Mouse (Mus musculus): ENCODE measurements around the gene Zfp691. TPM values are rescaled to one million over a fixed set of nuclear protein-coding genes. Genes with fewer than 3 reads are reported as not detected.

Gene Zfp691
- total RNA-seq, 2 experiments from 2014 or later = 6.2 to 8.1 TPM

DNA sequence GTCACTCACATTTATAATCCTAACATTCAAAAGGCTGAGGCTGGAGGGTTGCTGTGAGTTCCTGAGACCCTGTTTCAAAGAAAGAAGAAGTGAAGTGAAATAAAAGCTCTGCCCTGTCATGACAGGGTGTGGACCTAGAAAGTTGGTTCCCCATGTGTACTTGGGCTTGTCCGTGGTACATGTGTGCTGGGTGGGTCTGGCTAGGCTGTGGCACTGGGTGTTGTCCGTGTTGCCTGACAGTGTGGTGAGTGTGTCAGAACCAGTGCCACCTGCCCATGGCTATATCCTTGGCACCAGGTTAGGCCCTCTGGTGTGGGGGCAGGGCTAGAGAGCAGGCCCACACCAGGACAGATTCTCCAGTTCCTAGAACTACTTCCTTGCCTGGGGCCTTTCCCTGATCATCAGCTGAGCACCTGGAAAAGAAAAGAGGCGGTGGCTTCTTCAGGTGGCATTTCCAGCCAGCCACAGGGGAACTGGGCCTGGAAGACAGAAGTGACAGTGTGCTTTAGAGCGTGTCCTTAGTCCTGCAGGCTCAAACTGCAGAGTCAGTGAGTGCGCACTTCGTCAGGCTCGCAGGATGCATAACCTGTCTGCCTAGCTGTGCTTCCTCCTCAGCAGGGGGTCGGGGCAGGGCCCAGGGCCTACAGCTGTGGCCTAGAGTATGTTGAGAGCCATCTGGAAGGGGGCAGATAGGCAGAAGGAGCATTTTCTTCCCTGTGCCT lies 42.6 kb downstream of the Zfp691 start:
- intact Hi-C loops (cut with DNase I) = no loop called here

GRCm38 (mm10) chr4:119129096-119129495 lies 44.9 kb downstream of the Zfp691 start:
- no peak for DNase-seq (ENCODE audit: low spot score in 2 of 2)
- intact Hi-C loops (cut with DNase I) = no loop called here

More for the DNA sequence above, 42.6 kb downstream of the Zfp691 start:
- no peak for DNase-seq (ENCODE audit: low spot score in 2 of 2)

- no peak for DNase-seq (ENCODE audit: low spot score in 2 of 2)
- intact Hi-C loops (cut with DNase I) = no loop called here
These were observed 45.4 kb downstream of the Zfp691 start for GRCm38 (mm10) chr4:119128547-119128946.

GRCm38 (mm10) chr4:119127229-119127628 lies 46.8 kb downstream of the Zfp691 start:
- DNase-seq (ENCODE audit: low spot score in 2 of 2) = no peak
- intact Hi-C loops (cut with DNase I) = no loop called here

GRCm38 (mm10) chr4:119125577-119126270 lies 48.3 kb downstream of the Zfp691 start:
- no peak for DNase-seq (ENCODE audit: low spot score in 2 of 2)
- intact Hi-C loops (cut with DNase I) = no loop called here

DNA sequence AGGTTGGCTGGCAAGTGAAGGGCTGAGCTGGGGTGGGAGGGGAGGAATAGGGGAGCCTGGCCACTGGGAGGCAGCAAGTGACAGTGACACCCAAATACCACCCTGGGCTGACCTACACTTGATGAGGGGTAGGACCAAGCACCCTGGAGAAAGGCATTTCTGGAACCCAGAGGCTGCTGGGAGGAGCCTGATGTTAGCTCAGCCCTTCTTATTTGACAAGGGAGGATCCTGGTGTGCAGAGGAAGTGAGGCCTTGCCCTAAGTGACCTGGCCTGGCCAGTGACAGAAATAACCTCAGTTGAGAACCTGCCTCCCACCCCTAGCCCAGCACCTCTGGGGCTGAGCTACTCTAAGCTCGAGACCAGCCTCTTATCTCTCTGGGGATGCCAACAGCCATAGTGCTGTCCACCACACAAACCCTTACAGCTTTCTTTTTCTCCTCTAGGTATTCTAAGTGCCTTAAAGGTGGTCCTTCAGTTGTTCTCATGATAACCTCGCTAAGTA lies 49.2 kb downstream of the Zfp691 start:
- intact Hi-C loops (cut with DNase I) = no loop called here
- no peak for DNase-seq (ENCODE audit: low spot score in 2 of 2)

GRCm38 (mm10) chr4:119121249-119121648 lies 52.7 kb downstream of the Zfp691 start:
- DNase-seq (ENCODE audit: low spot score in 2 of 2) = peak; percentile 30 to 71
- intact Hi-C loops (cut with DNase I) = no loop called here

- intact Hi-C loops (cut with DNase I) = no loop called here
- no peak for DNase-seq (ENCODE audit: low spot score in 2 of 2)
These were observed 53.9 kb downstream of the Zfp691 start for GRCm38 (mm10) chr4:119120095-119120494.

Small RNAs within 50 kb of the gene (microRNA-seq; reads per million reads assigned to microRNA genes)
- gene Mir1957a = 0 reads per million in 2 experiments

Other genes with a start within 250 kb of the Zfp691 start
- gene Olfr1328, start 235.6 kb downstream of the Zfp691 start, total RNA-seq (2021) = not detected
- under 1 TPM; 0.32 to 0.33 TPM for gene Lao1, start 212.6 kb downstream of the Zfp691 start, total RNA-seq (2021)
- 100 to 1,000 TPM in 1 of 2 experiments, 10 to 100 TPM in 1; 72.3 to 110 TPM for gene Slc2a1, start 65.5 kb downstream of the Zfp691 start, total RNA-seq (2021)
- under 1 TPM; 0.15 to 0.27 TPM for gene Ermap, start 15.8 kb upstream of the Zfp691 start, total RNA-seq (2021)
- gene Svbp, start 21.1 kb upstream of the Zfp691 start, total RNA-seq (2021) = 10 to 100 TPM; 19.7 to 22.1 TPM
- under 1 TPM; 0.48 to 0.55 TPM for gene Tmem269, start 44.0 kb upstream of the Zfp691 start, total RNA-seq (2021)
- 10 to 100 TPM; 31.6 to 34.9 TPM for gene AU022252, start 58.5 kb upstream of the Zfp691 start, total RNA-seq (2021)
- gene P3h1, start 58.7 kb upstream of the Zfp691 start, total RNA-seq (2021) = 1 to 10 TPM; 7.1 to 7.6 TPM
- gene Cldn19, start 81.2 kb upstream of the Zfp691 start, total RNA-seq (2021) = under 1 TPM; 0.15 to 0.24 TPM
- gene Ybx1, start 120.4 kb upstream of the Zfp691 start, total RNA-seq (2021) = 100 to 1,000 TPM; 441 to 483 TPM
- 10 to 100 TPM; 18.0 to 19.1 TPM for gene Ppih, start 146.4 kb upstream of the Zfp691 start, total RNA-seq (2021)
- gene Ccdc30, start 241.3 kb upstream of the Zfp691 start, total RNA-seq (2021) = 10 to 100 TPM; 19.4 to 19.8 TPM
- 1 to 10 TPM; 4.5 to 5.7 TPM for gene Ppcs, start 248.2 kb upstream of the Zfp691 start, total RNA-seq (2021)
- under 1 TPM in 1 of 2 experiments, not detected in 1; 0.23 TPM for gene Zmynd12, start 248.6 kb upstream of the Zfp691 start, total RNA-seq (2021)

Data from left cerebral cortex, postnatal 14 days (tissue).